Mouse (Mus musculus) erythroblast, embryonic 14.5 days (primary cell): ENCODE results near the gene Fmn2.

Experiments
- GATA1 ChIP-seq: IDR thresholded peaks from 2 replicates; pipeline ENCODE4 v1.6.1; 2012; ENCODE audit warnings: low read length, inconsistent platforms, mixed read lengths
- TAL1 ChIP-seq: IDR thresholded peaks from 3 replicates; pipeline ENCODE4 v1.6.1; 2012; ENCODE audit warnings: low read length, inconsistent platforms, mixed read lengths

GRCm38 (mm10) chr1:174502031-174502845, 613 bp downstream of the Fmn2 start:
- TF ChIP-seq TAL1 (no peak), GATA1 (no peak)
